Mouse (Mus musculus): ENCODE results near the gene Hdhd5. TPM values are rescaled to one million over a fixed set of nuclear protein-coding genes. Genes with fewer than 3 reads are reported as not detected.

Gene Hdhd5
- polyA plus RNA-seq, 1 experiment from 2014 or later: 18.2 TPM

DNA sequence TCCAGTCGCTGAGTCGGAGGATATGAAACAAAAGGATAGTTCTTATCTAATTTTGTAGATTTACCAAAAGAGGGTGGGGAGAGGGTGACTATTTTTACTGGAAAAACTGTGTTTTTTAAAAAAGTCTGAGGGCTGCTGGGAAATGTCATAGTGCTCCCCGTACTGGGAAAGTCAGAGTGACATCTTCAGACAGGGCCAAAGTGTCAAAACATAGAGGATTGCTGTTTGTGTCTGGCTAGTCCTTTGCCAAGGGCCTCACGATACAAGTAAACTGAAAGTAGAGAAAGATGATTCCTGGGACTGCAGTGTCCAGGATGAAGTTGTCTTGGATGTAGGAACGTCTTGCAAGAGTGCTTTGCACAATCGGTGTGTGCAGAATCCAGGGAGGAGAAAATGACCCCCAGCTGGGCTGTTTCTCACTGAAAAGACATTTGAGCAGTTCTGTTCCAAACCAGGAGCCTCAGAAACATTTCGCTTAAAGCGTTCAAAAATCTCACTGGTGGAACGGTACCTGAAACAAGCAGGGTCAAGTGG lies 66.6 kb downstream of the Hdhd5 start:
- H3K36me3 ChIP-seq (ENCODE audit: control insufficient read depth, insufficient read depth, low read length): no peaks in the 10 kb centered on the region
- H3K4me1 ChIP-seq (replicated peaks; ENCODE audit: control insufficient read depth, insufficient read depth, low read length): peaks cover 8% of the 10 kb centered on the region; the same call in 1 of the 2 replicates
- no peaks in the 10 kb centered on the region for H3K9me3 ChIP-seq (ENCODE audit: control insufficient read depth, low read length)
- DNase-seq (ENCODE audit: low spot score): peak; percentile 43
- peaks cover 21% of the 10 kb centered on the region for H3K27me3 ChIP-seq (ENCODE audit: control insufficient read depth, insufficient read depth, low read length)
- 56% methylated on average over 9 of the region's 9 CpGs for WGBS
- H3K9ac ChIP-seq (ENCODE audit: low read length): no peak overlapping the region
- no peak for ATAC-seq (replicated peaks; ENCODE audit: low FRiP score)
- no peak overlapping the region for H3K4me2 ChIP-seq (ENCODE audit: low read depth, low read length, severe bottlenecking)
- no peak overlapping the region for H3K4me3 ChIP-seq (ENCODE audit: low read depth, low read length)
- H3K27ac ChIP-seq (ENCODE audit: low read depth, low read length): no peak overlapping the region

DNA sequence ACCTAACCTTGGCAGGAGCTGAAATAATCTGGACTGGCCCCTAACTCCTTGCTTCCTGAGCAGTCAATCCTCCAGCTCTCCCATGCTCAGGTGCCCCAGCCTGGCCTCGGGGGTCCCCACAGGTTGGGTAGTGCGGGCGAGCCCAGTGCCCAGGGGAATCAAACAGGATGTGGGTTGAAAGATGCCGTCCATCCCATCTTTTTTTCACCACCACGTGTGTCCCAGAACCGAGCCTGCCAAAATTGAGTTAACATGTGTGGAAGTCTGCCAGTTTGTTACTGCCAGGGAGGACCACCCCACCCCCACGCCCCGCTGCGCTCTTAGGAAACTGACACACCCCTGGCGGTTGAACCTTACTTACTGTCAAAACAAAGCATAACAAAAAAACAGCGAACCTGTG lies 67.2 kb downstream of the Hdhd5 start:
- Histone ChIP-seq H3K9ac (ENCODE audit: low read length) (no peak overlapping the region), H3K27me3 (ENCODE audit: control insufficient read depth, insufficient read depth, low read length) (peaks cover 21% of the 10 kb centered on the region), H3K27ac (ENCODE audit: low read depth, low read length) (no peak overlapping the region), H3K4me2 (ENCODE audit: low read depth, low read length, severe bottlenecking) (peak overlapping the region; percentile 66), H3K36me3 (ENCODE audit: control insufficient read depth, insufficient read depth, low read length) (no peaks in the 10 kb centered on the region), H3K9me3 (ENCODE audit: control insufficient read depth, low read length) (no peaks in the 10 kb centered on the region), H3K4me1 (replicated peaks; ENCODE audit: control insufficient read depth, insufficient read depth, low read length) (peaks cover 8% of the 10 kb centered on the region; the same call in 1 of the 2 replicates), H3K4me3 (ENCODE audit: low read depth, low read length) (peak overlapping the region; percentile 57)
- DNase-seq (ENCODE audit: low spot score) (no peak), ATAC-seq (replicated peaks; ENCODE audit: low FRiP score) (peak; percentile 32; the same call in 1 of the 2 replicates)
- WGBS: 8% methylated on average over 11 of the region's 11 CpGs

DNA sequence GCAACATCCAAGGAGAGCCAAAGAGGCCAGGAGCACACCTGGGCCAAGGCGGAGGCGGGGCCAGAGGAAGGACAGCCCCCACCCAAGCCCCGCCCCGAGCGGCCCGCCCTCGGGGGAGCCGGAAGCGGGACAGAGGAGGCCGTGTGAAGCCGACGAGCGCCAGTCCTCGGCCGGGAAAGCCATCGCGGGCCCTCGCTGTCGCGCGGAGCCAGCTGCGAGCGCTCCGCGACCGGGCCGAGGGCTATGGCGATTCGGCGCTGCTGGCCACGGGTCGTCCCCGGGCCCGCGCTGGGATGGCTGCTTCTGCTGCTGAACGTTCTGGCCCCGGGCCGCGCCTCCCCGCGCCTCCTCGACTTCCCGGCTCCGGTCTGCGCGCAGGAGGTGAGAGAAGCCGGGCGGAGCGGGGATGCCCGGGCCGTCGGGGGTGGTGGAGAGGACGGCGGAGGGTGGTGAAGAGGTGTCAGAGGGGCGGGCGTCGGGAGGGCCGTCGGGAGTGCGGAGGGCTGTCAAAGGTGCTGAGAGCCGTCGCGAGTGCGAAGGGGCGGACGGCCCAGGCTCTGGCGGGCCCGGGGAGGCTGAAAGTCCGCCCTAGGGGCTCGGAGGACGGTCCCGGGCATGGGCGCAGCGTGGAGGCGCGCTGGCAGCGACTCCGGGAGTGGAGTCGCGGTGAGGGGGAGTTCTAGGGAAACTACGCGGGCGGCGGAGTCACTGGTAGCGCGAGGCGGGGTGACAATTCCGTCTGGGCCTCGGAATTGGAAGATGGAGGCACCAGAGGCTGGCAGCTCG lies 67.8 kb downstream of the Hdhd5 start, which contains the start of gene Il17ra:
Gene Il17ra (plus strand): TSS at position 162 of the 786 bp plus-strand sequence.
- Histone ChIP-seq H3K27ac (ENCODE audit: low read depth, low read length) (no peak within 1 kb of the TSS), H3K4me1 (replicated peaks; ENCODE audit: control insufficient read depth, insufficient read depth, low read length) (peaks cover 8% of the 10 kb centered on the region; the same call in 1 of the 2 replicates), H3K27me3 (ENCODE audit: control insufficient read depth, insufficient read depth, low read length) (peaks cover 21% of the 10 kb centered on the region), H3K4me2 (ENCODE audit: low read depth, low read length, severe bottlenecking) (peak within 1 kb of the TSS; percentile 66), H3K9me3 (ENCODE audit: control insufficient read depth, low read length) (no peaks in the 10 kb centered on the region), H3K36me3 (ENCODE audit: control insufficient read depth, insufficient read depth, low read length) (no peaks in the 10 kb centered on the region), H3K4me3 (ENCODE audit: low read depth, low read length) (peak within 1 kb of the TSS; percentile 57), H3K9ac (ENCODE audit: low read length) (peak within 1 kb of the TSS; percentile 52)
- ATAC-seq (replicated peaks; ENCODE audit: low FRiP score) (peak; percentile 84), DNase-seq (ENCODE audit: low spot score) (peak; percentile 84)
- WGBS: under 1% methylated on average over 85 of the region's 90 CpGs

DNA sequence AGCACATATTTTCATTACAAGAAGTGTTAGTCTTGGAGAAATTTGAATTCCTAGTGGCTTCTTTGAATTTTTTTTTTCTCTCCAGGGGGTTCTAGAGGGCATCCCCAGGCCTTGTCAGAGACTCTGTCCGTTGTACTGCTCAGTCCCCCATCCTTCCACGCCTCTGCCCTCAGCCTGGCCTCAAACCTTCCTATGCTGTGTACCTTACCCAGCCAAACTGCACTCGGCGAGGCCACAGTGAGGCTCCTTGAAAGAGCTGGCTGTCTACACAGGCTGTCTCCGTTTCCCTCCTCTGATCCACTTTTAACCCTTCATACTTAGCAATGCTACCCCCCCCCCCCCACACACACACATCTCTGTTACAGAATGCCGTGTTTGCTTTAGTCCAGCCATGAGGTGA lies 68.9 kb downstream of the Hdhd5 start:
- H3K27me3 ChIP-seq (ENCODE audit: control insufficient read depth, insufficient read depth, low read length): peaks cover 21% of the 10 kb centered on the region
- DNase-seq (ENCODE audit: low spot score) (peak; percentile 46), ATAC-seq (replicated peaks; ENCODE audit: low FRiP score) (no peak)
- H3K4me1 ChIP-seq (replicated peaks; ENCODE audit: control insufficient read depth, insufficient read depth, low read length): peaks cover 8% of the 10 kb centered on the region; the same call in 1 of the 2 replicates
- H3K9ac ChIP-seq (ENCODE audit: low read length): no peak overlapping the region
- WGBS: 61% methylated on average over 6 of the region's 6 CpGs
- no peaks in the 10 kb centered on the region for H3K9me3 ChIP-seq (ENCODE audit: control insufficient read depth, low read length)
- no peak overlapping the region for H3K27ac ChIP-seq (ENCODE audit: low read depth, low read length)
- no peak overlapping the region for H3K4me3 ChIP-seq (ENCODE audit: low read depth, low read length)
- H3K4me2 ChIP-seq (ENCODE audit: low read depth, low read length, severe bottlenecking): no peak overlapping the region
- H3K36me3 ChIP-seq (ENCODE audit: control insufficient read depth, insufficient read depth, low read length): no peaks in the 10 kb centered on the region

DNA sequence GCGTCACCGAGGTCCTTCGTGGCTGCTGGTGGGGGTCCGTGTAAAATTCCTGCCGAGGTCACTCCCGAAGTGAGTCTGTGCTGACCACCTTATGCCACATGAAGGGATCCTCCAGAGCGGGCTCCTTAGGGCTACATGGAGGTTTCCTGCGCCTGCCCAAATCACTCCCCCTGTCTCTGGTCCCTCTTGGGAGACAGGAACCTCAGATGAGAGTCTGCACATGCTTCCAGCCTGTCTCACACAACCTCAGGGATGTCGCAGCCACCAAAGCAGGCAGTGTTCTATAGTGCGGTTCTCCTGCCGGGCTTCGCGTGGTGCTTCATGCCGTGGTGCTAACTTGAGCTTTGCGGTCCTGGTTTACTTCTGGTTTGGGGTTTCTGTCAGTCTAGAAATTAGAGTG lies 69.9 kb downstream of the Hdhd5 start:
- Histone ChIP-seq H3K9ac (ENCODE audit: low read length) (no peak overlapping the region), H3K36me3 (ENCODE audit: control insufficient read depth, insufficient read depth, low read length) (no peaks in the 10 kb centered on the region), H3K9me3 (ENCODE audit: control insufficient read depth, low read length) (no peaks in the 10 kb centered on the region), H3K4me1 (replicated peaks; ENCODE audit: control insufficient read depth, insufficient read depth, low read length) (peaks cover 8% of the 10 kb centered on the region; the same call in 1 of the 2 replicates), H3K4me3 (ENCODE audit: low read depth, low read length) (no peak overlapping the region), H3K27me3 (ENCODE audit: control insufficient read depth, insufficient read depth, low read length) (peaks cover 21% of the 10 kb centered on the region), H3K4me2 (ENCODE audit: low read depth, low read length, severe bottlenecking) (no peak overlapping the region), H3K27ac (ENCODE audit: low read depth, low read length) (no peak overlapping the region)
- ATAC-seq (replicated peaks; ENCODE audit: low FRiP score): no peak
- WGBS: 69% methylated on average over 15 of the region's 15 CpGs
- peak; percentile 35 for DNase-seq (ENCODE audit: low spot score)

Other genes starting within 250 kb of the Hdhd5 start
- gene D330020A13Rik, start 237.0 kb downstream of the Hdhd5 start, polyA plus RNA-seq (2014; fragmentation: Nextera tagmentation; extraction: Ambion mirVana): not detected in 2 replicates
- gene B4galnt3, start 236.8 kb downstream of the Hdhd5 start, polyA plus RNA-seq (2014; fragmentation: Nextera tagmentation; extraction: Ambion mirVana): not detected in 2 replicates
- gene Kdm5a, start 167.2 kb downstream of the Hdhd5 start, polyA plus RNA-seq (2014; fragmentation: Nextera tagmentation; extraction: Ambion mirVana): 53.8 and 58.6 TPM in 2 replicates
- 29.2 and 30.2 TPM in 2 replicates for gene Ccdc77, start 166.9 kb downstream of the Hdhd5 start, polyA plus RNA-seq (2014; fragmentation: Nextera tagmentation; extraction: Ambion mirVana)
- gene Il17ra, start 68.1 kb downstream of the Hdhd5 start, polyA plus RNA-seq (2014; fragmentation: Nextera tagmentation; extraction: Ambion mirVana): 2.6 and 3.6 TPM in 2 replicates
- gene Tmem121b, start 37.5 kb downstream of the Hdhd5 start, polyA plus RNA-seq (2014; fragmentation: Nextera tagmentation; extraction: Ambion mirVana): 1.1 and 1.4 TPM in 2 replicates
- gene Cecr2, start 135.1 kb upstream of the Hdhd5 start, polyA plus RNA-seq (2014; fragmentation: Nextera tagmentation; extraction: Ambion mirVana): 20.4 and 22.0 TPM in 2 replicates
- gene Slc25a18, start 242.3 kb upstream of the Hdhd5 start, polyA plus RNA-seq (2014; fragmentation: Nextera tagmentation; extraction: Ambion mirVana): 0.45 and 0.47 TPM in 2 replicates